Mouse (Mus musculus): ENCODE results near the gene Lgals7.

DNA sequence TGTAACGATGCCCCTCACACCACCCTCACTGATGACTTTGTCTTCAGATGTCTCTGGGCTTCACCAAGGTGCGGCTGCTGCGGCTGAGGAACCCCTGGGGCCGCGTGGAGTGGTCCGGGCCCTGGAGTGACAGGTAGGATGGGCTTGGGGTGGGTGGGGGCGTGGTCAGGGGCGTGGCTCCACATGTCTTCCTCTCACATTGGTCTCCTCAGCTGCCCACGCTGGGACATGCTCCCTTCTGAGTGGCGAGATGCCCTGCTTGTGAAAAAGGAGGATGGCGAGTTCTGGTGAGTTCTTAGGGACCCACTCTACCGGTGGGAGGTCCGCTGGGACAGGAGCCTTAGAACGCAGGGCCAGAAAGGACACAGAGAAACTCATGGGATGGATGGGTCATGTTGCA lies 22.8 kb downstream of the Lgals7 start:
- no peak for TF ChIP-seq CTCF (IDR thresholded peaks at IDR 0.05; ENCODE audit: control insufficient read depth, insufficient read depth, low read length)
- TF ChIP-seq POLR2A (IDR thresholded peaks at IDR 0.05; ENCODE audit: borderline replicate concordance, control insufficient read depth, low read depth, low read length), result no peak

Data from bone marrow, adult 2 months (tissue).